Mouse (Mus musculus): ENCODE measurements around the gene Psmb11. TPM values are rescaled to one million over a fixed set of nuclear protein-coding genes. Genes with fewer than 3 reads are reported as not detected.

The Psmb11 gene
- total and polyA plus RNA-seq, 3 experiments: not detected

GRCm38 (mm10) chr14:54603038-54603654 is 18.1 kb upstream of the Psmb11 start:
- DNase-seq: peak; percentile 97

- no peak for DNase-seq
Observed at GRCm38 (mm10) chr14:54603686-54604085, 17.5 kb upstream of the Psmb11 start.

GRCm38 (mm10) chr14:54605752-54606321 is 15.4 kb upstream of the Psmb11 start, which contains the start of gene 4931414P19Rik:
4931414P19Rik (minus strand) TSS chr14:54605993.
- peak; percentile 91 for DNase-seq

GRCm38 (mm10) chr14:54607226-54607625 is 14.0 kb upstream of the Psmb11 start:
- no peak for DNase-seq

- DNase-seq: no peak
Observed at GRCm38 (mm10) chr14:54609245-54609644, 12.0 kb upstream of the Psmb11 start.

GRCm38 (mm10) chr14:54609962-54610361 is 11.3 kb upstream of the Psmb11 start:
- DNase-seq: no peak

GRCm38 (mm10) chr14:54610648-54611047 is 10.6 kb upstream of the Psmb11 start:
- DNase-seq: no peak

- peak; percentile 1 for DNase-seq
Observed at GRCm38 (mm10) chr14:54614130-54614529, 7.1 kb upstream of the Psmb11 start.

GRCm38 (mm10) chr14:54616226-54616825 is 4.9 kb upstream of the Psmb11 start:
- DNase-seq: peak; percentile 56

- peak; percentile 6 for DNase-seq
Observed at GRCm38 (mm10) chr14:54617152-54617896, 3.9 kb upstream of the Psmb11 start.

- peak; percentile 90 for DNase-seq
Observed at GRCm38 (mm10) chr14:54617897-54618365, 3.3 kb upstream of the Psmb11 start, which contains the start of gene Psmb5. Psmb5 (minus strand) TSS chr14:54618022.

- no peak for DNase-seq
Observed at GRCm38 (mm10) chr14:54623334-54623733, 2.1 kb downstream of the Psmb11 start.

GRCm38 (mm10) chr14:54624976-54625375 is 3.7 kb downstream of the Psmb11 start:
- no peak for DNase-seq

GRCm38 (mm10) chr14:54628103-54628502 is 6.9 kb downstream of the Psmb11 start:
- no peak for DNase-seq

GRCm38 (mm10) chr14:54629797-54630196 is 8.6 kb downstream of the Psmb11 start:
- DNase-seq: no peak

GRCm38 (mm10) chr14:54630583-54631239 is 9.5 kb downstream of the Psmb11 start:
- no peak for DNase-seq

GRCm38 (mm10) chr14:54631240-54631599 is 10.0 kb downstream of the Psmb11 start:
- DNase-seq: no peak

- DNase-seq: no peak
Observed at GRCm38 (mm10) chr14:54632252-54632651, 11.0 kb downstream of the Psmb11 start.

GRCm38 (mm10) chr14:54634182-54634581 is 12.9 kb downstream of the Psmb11 start:
- no peak for DNase-seq

- DNase-seq: no peak
Observed at GRCm38 (mm10) chr14:54636954-54637353, 15.7 kb downstream of the Psmb11 start.

GRCm38 (mm10) chr14:54638210-54638609 is 17.0 kb downstream of the Psmb11 start:
- DNase-seq: no peak

GRCm38 (mm10) chr14:54640121-54640520 is 18.9 kb downstream of the Psmb11 start:
- DNase-seq: no peak

All from adrenal gland, adult 2 months (tissue).